Mouse (Mus musculus) cerebellum, adult 2 months (tissue): ENCODE results near the gene Wdr17.

ENCODE experiments used
- CTCF ChIP-seq: fragments of 200-500 bp; IDR thresholded peaks from 2 replicates; pipeline ENCODE4 v1.5.1; 2011; ENCODE audit warnings: low read depth, mild to moderate bottlenecking, control low read depth, low read length, moderate library complexity, borderline replicate concordance; ENCODE audit not compliant: insufficient read depth
- POLR2A ChIP-seq: fragments of 200-500 bp; IDR thresholded peaks from 2 replicates; pipeline ENCODE4 v1.6.1; 2011; ENCODE audit warnings: low read length, control low read depth, borderline replicate concordance; ENCODE audit not compliant: insufficient read depth

DNA sequence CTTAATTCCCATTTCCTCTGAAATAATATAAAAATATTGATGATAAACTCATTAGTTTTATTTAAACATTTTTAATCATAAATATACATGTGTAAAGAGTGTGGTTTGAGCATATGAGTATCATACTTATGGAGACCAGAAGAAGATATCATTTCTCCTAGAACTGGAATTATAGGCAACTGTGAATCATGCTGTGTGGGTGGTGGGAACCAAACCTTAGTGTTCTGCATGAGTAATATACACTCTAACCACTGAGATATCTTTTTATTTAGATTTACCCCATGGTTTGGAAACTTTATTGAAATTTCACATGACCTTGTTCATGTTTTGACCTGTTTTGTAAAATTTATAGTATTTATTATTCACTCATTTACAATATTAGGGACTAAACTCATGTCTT lies 68.3 kb downstream of the Wdr17 start:
- TF ChIP-seq CTCF, result no peak
- TF ChIP-seq POLR2A, result no peak
